Mouse (Mus musculus) testis, postnatal 14 days (tissue): ENCODE measurements at regions not wholly inside any gene's neighbourhood (a gene's known extent, or its start where the extent isn't known, plus 50 kb on each side); places are given as distances from the start of the nearest gene placed in this dataset.
A peak's percentile ranks its signal among the peaks of the same experiment; 100 is the strongest.

Experiments
- DNase-seq: peaks from one replicate; pipeline ENCODE4 v3.0.0; 2021; ENCODE audit warnings: low spot score

DNA sequence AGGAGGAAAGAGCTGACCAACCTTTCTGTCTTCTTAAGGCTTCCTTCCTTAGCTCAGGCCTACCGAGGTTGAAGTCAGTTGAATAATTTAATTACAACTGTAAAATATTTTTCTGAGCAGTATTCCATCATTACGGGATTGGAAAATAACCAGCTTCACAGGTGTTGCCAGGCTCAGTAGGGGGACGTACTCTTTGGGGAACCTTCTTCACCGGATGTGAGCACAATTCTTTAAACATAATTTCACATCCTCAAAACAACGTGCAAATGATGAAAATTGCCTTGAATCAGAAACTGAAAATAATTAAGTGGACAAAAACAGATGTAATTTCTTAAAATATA is 515.9 kb downstream of the Tns3 start:
- no peak for DNase-seq

DNA sequence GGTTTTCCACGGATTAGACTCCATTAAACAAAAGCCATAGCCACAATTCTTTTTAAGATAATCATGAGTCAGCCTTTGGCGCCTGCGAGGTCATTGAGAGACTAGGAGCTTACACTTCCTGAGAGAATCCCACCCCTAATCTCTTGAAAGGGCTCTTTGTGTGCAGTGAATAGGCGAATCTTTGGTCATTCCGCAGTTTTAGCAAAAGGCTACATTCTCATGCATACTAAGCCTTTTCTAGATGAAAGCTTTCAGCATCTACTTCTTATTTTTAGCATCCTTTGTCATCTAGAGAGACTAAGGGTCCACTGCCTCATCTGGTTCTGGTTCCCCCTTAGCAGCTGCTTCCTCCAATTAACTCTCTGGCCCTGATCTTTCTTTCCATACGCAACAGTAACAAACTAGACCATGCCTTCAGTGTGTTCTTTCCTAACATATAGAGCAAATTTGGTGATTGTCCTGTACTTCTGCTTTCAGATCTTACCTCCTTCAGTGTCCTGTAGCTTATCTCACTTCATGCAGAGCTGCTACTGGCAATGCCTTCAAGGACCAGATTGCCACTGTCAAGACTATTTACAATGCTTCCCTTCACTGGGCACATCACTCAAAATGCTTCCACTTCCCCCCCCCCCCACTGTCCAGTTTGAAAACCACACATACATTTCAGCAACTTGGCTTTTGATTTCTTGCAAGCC is 516.4 kb downstream of the Tns3 start:
- DNase-seq, result no peak

DNA sequence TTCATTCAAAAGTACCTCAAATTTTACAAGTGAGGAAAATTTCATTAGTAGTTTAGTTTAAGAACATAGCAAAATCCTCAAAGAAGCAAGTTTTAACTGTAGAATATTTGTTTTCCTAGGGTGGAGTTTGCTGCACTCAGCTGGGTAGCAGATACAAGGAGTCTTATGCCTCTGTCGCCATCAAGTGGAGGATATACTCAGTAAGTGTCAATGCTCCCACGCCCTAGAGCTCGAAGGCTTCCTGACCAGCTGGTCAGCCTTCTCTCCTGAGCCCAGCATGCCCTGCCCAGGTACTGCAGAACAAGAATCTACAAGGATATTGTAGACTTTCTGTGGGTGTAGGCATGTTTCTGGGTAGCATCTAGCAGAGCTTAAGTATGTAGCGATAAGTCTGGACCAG is 527.0 kb downstream of the Tns3 start:
- no peak for DNase-seq

DNA sequence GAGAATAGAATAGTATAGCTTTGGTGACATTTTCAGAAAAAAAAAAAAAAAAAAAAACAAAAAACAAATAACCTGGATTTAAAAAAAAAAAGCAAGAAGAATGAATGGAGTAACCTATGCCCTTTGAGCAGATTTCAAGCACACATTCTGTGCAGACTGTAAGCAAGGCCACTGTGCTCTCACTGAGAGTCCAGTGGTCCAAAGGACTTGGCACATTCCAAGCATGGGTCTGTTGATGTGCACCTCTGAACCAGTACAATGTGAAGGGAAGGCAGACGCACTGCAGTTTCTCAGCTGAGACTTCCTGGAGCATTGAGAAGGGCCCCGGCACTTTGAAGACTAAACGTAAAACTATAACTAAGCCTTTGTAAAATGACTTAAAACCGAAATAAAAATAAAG is 527.7 kb downstream of the Tns3 start:
- no peak for DNase-seq

DNA sequence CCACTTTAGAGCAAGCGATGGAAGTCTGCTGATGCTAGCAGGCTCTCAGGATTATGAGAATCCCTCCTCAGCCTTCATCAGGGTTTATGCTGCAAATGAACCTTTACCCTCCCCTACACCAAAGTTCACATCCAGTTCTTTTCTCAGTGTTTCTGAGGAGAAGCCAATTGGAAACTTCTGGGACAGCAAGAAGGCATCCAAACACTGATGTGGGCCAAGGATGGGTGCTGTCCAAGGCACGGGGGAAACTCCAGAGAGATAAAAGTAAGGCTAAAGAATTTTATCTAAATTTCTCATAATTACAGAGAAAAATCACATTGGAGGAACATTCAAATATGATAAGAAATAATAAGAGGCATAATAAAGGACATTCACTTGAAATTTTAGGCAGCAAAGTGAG is 555.0 kb downstream of the Tns3 start:
- DNase-seq, result peak; percentile 9

DNA sequence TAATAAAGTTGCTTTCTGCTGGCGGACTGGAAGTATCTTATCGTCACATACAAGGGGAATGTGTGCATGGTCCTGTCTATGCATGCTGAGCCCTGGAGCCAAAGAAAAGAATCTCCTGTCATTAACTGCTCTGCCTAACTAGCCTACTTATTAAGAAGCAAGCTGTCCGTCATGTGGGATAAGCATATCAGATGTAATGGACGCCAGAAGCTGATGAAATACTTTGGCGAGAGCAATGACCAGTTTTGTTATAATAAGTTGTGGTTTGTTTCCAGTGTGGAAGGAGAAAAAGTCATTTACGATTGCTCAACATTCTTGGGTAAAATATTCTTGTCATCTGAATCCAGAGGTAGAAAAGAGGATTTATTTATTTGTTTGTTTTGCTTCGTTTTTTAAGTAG is 563.2 kb downstream of the Tns3 start:
- no peak for DNase-seq

DNA sequence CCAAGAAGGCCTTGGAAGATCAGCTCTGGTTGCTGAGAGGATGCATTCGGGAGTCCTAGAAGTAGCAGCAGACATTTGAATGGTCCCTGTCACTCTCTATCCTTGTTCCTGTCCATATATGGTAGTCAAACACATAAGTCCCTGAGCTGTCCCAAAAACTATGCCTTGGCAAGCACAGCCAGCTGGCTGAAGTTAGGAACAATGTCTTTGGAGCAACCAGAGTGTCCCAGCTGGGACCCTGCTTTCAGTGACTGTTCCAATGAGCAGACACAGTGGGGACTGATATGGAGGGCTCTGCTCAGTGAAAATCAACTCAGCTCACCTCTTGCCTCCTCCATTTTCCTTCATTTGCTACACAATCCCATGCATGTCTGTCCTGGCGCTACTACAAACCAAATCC is 580.0 kb downstream of the Tns3 start:
- no peak for DNase-seq

DNA sequence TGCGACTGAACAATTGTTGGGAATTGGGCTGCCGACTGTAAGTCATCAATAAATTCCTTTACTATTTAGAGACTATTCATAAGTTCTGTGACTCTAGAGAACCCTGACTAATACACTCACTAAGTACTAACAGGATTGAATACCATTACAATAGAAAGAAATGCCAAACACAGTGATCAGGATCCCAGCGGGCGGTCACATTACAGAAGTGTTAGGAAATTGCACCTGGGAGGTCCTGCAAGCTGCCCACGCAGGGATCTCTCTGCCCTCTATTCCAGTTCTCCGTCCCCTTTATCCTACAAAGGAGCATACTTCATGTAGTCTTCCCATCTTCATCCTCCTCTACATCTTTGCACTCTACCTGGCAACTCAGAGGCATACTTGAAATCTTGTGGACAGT is 581.5 kb downstream of the Tns3 start:
- DNase-seq, result no peak

DNA sequence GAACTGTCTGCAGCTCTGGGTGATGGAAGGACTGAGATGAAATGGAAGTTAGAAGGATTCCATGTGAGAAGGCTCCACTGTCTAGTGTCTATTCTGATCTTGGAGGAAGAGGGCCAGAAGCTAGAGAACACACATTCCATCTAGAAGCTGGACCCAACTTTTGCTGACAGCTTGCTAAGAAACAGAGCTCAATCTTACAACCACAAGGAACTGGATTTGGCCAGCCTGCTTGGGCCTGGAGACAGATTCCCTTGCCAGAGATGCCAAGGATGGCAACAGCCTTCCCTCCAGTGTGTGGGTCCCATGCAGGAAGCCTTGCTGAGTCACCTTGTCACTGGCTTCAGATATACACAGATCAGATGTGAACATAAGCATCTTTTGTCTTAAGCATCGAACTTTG is 591.0 kb downstream of the Tns3 start:
- no peak for DNase-seq

DNA sequence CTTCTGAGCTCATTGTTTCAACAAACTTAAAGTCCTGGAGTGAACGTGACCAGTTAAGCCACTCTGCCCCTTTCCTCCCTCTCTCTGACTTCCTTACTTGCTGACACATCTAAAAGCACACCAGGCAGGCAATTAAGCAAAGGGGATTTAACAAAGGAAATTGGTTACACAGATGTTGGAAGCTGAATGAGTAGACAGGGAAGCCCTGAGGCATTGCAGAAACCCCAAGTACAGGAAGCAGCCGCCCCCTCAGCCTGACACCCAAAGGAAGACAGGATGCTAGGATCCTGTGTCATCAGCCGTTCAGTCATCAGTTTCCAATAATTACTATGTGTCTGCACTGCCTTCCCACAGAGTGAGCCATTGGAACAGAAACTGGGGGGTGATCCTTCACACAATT is 595.5 kb downstream of the Tns3 start:
- DNase-seq, result no peak

DNA sequence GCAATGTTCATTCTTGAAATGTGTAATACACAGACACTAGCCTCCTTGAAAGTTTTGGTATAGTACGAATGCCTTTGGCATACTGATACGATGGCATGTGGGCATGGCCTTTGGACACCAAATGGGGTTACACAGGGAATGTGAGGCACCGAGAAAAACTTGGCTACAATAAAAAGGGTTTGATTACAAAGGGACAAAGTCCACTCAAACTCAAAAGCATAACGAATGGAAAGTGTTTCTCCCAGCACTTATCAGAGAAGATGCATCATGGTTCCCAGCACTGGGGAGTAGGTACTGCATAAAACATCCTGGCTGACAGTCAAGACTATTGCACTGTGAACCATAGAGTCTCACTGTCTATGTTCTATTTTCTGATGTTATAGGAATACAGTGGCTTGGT is 597.0 kb downstream of the Tns3 start:
- no peak for DNase-seq

DNA sequence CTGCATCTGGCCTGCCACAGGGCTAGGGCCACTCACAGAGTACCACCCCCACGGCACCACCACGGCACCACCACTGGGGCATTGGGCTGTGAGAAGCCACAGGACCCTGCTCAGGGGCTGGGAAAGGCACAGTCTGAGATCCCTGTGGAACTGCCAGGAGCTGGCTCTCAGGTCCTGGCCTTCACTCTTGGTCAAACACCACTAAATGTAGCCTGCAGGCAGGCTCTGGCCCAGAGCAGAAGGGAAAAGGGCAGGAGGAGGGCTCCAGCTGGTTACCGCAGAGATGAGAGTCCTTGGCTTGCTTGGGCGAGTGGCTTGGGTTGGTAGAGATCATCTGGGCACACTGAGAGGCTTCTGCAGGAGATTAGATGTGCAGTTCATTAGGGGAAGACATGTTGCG is 598.5 kb downstream of the Tns3 start:
- DNase-seq, result no peak

DNA sequence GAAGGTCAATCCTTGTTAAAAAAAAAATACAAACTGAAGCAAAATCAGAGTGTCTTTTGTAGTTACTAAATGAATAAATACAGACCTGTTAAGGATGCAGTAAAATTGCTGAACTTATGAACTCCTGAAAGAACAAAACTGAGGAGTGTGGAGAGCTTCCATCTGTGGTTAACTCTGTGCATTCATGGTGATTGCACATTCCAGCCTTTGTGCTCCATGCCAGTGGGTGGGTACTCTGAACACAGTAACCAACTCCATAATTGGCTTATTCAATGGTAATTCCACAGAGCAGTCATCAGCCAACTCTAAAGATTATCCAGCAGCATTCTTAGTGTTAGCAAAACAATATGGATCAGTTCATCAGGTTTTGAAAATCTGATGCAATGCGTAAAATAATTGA is 599.2 kb downstream of the Tns3 start:
- DNase-seq, result no peak

DNA sequence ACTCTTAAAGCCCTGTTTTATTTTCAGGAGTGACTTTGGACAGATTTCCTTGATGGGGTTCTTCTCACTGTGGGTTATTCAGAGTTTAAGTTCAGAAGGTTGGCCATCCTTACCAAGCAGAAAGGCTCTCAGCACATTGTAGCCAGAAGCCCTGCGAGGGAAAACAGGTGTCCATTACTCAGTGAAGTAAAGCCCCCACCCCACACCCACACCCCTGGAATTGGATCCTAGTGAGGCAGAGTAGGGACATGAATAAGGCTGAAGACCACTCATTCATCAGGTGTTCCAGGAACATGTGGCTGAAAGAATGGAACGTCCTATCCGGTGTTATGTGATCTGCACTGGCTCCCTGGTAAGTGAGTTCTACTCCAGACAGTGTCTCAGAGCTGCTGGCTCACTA is 602.3 kb downstream of the Tns3 start:
- DNase-seq, result no peak

DNA sequence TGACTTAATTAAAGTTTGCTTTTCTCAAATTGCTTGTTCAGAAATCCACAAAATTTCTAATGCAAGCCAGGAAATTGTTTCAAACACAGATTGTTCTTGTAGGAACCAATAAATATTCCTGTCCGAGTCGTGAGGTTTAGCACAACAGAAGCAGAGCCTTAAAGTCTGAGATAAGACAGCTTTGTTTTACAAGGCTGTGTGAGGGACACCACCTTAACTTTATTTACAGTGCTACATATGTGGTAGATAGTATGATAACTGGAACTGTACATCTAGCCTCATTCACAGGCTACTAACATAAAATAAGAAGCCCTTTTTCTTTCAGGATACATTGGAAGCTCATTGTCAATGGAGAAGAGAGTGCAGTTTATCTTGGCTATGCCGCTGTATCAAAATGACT is 602.8 kb downstream of the Tns3 start:
- DNase-seq, result no peak

DNA sequence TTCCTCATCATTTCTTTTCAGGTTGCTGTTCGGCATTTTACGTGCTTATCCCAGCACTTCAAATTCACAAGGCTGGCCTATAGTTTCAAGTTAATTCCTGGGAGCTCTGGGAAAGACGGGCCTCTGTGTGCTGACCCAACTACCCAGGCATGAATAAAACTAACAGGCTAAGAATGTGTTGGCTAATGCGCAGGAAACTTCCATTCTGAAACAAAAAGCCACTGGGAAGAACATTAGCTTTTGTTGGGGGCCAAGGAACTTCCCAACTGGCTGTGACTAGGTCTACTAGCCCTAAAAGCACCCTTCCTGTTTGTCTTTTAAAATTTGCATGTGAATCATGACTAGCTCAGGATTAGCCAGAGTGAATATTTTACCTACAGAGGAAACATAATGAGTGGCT is 612.8 kb downstream of the Tns3 start:
- no peak for DNase-seq

DNA sequence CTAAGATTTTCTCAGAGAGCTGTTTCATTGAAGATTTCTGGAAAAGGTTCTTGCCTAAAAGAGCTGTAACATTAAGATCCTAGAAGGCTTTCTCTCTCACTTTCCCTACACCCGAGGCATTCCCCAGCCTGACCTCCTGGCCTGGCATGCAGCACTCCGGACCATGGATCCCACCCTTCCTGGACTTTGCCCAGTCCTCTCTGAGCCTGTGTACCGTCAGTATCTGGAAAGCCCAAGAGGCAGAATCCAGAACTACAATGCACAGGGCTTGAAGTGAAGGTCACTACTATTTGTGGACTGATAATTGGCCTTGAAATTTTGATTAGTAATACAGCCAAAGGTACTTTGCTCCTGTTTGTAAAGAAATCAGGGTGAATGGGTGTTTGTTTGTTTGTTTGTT is 619.2 kb downstream of the Tns3 start:
- no peak for DNase-seq

DNA sequence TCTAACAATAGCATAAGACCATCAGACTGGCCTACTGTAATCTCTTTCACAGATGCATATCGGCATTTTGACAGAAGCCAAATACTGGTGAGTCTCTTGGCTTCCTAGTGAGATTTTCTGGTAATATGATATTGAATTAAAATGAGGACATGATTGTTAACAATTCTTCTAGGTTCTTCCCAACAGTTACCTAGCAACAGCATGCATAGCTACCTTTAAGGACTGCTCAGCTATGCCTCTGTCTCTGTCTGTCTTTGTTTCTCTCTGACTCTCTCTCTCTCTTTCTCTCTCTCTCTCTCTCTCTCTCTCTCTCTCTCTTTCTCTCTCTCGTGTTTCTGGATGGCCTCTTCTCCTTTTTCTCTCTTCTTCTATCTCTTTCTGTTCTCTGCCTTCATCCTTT is 634.2 kb downstream of the Tns3 start:
- DNase-seq, result no peak

DNA sequence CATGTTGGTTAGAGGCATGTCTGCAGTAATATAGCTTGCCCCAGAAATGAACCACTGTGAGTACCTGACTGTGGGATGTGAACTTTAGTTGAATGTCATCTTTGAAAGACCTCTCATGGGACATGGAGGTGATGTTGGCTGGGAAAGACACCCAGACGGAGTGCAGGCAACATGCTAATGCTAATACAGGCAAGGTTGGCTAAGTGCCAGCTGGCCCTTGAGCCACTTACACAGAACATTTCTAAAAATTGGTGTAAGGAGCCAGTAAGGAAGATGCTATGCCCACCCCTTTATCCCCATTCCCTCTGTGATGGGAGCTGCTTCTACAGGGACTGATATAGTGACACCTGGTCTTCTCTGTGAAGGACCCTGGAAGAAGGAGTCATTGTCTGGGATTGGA is 656.5 kb downstream of the Tns3 start:
- DNase-seq, result no peak

DNA sequence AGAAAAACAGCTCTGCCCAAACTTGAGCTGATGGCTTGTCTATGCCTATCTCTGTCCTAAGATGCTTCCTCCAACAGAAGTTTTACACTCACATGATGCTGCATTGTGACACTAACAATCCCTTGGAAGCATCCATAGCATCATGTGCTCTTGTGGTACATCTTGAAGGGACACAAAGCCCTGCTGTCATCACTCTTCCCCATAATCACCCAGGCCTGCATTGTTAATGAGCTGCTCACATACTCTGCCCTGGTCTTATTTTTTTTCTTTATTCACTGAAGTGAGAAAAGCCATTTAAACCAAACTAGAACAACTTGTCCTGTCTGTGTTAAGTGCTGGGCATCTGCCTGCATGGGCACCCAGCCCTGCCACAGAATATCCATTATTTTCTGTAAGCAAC is 683.3 kb downstream of the Tns3 start:
- DNase-seq, result no peak

DNA sequence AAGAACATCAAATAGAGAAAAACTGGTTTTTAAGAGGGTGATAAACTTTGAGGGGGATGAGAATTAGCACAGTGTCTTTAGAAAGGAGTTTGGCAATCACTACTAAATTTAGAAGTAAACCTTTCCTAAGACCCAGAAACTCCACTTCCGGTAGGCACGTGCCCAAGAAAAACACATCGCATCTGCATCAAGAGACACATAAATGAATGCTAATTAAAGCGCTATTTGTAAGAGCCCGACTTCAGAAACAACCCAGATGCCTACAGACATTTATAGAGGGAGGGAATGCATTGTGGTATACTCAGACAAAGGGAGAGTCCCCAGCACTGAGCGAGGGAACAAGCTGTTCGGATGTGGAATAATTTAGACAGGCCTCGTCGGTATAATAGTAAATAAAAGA is 688.5 kb downstream of the Tns3 start:
- no peak for DNase-seq

DNA sequence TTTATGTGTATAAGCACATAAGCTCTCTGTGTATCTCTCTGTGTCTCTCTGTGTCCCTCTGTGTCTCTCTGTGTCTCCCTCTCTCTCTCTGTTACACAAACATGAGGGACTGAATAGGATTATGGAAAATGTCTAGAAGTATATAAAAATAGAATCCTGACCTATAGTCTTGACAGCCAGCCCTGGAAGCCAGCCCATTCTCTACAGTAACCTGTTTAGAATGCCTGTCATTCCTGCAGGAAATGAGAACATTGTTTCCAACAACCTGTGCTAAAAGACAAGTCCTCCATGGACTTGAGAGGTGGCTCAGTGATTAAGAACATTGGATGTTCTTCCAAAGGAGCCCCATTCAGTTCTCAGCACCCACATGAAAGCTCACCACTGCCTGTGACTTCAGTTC is 714.4 kb downstream of the Tns3 start:
- no peak for DNase-seq

DNA sequence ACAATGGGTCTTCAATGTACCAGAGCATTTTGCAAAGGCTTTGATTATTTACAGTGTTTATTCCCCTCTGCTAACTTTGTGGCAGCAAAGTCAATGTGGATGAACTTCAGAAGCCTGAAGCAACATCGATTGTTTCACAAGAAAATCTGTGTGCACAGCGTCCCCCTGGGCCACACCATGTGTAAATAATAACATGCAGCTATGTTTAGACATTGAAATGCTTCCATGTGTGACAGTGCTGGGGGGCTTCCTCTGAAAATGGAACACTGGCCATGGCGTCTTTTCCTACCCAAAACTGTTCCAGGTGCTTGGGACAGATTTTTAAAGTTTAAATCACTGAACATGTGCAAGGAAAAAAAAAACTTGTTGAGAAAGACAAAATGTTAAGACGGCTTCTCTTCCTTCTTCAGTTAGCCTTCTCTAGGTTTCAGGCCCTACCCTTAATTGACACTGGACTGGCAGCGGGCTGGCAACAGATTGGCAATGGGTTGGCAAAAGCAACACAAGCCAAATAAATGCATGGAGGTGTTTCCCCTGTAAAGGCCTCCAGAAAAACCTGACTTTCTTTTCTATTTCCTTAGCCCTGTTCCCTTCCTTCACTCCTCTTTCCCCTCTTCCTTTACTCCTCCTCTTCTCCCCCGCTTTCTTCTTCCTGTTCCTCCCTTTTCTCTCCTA is 715.0 kb downstream of the Tns3 start:
- DNase-seq, result no peak

DNA sequence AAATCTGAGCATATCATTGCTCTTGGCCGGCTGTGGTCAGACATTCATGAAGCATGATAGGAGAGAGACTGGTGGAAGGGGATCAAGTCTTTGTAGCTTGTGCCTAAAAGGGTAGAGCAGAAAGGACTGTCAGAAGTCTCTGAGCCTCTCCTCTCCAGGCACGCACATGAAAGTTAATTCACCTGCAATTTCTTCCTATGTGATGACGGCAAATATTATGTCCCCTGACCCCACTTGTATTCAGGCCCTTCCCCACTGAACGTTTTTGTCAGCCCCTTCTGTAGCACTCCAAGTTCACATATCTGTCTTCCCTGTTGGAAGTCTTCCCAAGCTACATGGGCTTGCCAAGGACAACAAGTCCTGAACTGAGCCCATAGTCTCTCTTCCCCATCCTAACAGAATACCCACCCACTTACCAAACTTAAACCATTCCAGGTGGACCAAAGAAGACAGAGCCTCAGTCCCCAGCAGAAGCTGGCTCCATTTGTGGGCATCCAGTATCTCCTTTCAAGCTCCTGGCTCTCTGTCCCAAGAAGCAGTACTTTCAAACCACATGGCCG is 719.3 kb downstream of the Tns3 start:
- peak; percentile 10 for DNase-seq
